Mouse (Mus musculus) testis, postnatal 10 days (tissue): ENCODE measurements around the gene Gpr183.

Experiments
- DNase-seq: peaks from one replicate; pipeline ENCODE4 v3.0.0; 2021; ENCODE audit warnings: low spot score

Gpr183 gene

DNA sequence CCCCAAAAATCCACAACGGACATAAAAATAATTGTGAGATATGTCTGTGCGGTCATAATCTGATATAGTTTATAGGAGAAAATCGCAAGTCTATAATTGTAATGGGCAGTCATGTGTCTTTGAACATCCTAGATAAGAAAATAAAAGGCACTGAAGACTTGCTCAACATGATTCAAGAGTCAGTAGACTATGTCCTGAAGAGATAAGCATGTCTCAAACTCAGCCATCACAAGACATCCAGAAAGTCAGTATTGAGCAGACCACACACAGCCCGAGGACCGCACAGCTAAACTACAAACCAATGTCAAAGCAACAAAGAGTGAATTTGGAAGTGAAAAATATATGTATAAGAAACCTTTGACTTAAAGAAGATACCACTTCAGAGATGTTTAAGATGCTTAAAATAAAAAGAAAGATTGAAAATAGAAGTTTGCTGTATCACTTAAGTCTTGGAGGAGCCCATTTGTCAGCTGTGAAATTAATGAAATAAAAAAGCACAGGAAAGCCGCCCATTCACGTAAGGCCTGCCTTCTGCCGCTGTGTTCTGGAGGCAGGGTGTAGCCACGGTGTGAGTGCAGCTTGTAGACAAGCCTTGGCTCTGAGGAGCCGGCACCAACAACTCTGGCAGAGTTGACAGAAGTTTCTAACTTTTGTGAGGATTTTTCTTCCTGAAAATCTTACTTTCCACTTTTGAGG lies 7.7 kb downstream of the Gpr183 start:
- no peak for DNase-seq

DNA sequence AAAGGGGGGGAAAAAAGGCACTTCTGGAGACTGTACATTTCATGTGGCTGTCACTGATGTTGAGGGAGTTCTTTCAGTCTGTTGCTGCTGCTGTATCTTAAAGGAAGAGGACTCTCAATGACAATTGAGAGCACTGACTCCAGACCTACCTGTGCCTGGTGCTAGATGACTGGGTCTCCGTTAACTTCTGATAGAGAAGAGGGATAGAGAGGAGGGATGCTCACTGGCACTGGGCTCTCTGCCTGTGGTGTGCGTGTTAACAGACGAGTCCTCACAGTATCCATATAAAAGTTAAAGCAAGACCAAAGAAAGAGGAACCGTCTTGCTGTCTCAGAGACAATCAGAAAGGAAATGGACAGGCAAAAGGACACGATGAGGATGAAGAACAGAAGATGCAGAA lies 8.7 kb downstream of the Gpr183 start:
- DNase-seq: no peak

- no peak for DNase-seq
Measured at GRCm38 (mm10) chr14:121955176-121955795, 9.7 kb downstream of the Gpr183 start.

- DNase-seq: no peak
Measured at GRCm38 (mm10) chr14:121954608-121955007, 10.4 kb downstream of the Gpr183 start.

GRCm38 (mm10) chr14:121954129-121954528 lies 10.9 kb downstream of the Gpr183 start:
- DNase-seq: no peak

DNA sequence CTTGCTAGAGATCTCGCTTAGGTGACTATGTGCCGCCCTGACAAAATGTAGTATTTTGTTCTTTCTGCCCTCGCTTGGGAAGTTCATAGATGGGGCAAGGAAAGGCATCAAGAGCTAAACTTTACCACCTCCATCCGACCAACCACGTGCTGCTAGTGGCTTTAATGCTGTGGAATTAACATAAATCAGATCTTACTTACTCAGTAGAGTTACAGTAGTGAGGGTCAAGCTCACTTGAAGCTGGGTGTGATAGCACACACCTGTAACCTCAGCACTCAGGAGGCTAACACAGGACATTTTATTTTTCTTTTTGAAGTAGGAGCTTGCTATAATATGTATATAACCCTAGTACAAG lies 13.0 kb downstream of the Gpr183 start:
- no peak for DNase-seq

GRCm38 (mm10) chr14:121951399-121952045 lies 13.5 kb downstream of the Gpr183 start:
- no peak for DNase-seq

GRCm38 (mm10) chr14:121949897-121950296 lies 15.1 kb downstream of the Gpr183 start:
- no peak for DNase-seq

DNA sequence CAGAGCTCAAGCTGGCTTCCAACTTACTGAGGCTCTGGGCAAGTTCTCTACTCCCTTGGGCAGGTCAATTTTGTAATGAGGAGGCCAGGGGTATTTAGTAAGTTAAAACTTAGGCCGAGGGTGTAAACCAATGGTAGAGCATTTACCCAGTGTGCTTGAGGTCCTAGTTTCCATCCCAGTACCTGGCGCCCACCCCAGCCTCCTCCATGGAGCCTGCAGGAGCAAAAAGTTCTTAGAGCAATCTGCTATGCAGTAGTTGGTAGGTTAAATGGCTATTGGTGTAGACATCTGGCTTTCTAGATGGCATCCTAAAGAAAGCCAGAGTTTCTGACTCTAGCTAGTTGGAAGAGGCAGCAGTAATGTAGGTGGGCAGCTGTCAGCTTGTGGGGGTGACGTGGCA lies 15.6 kb downstream of the Gpr183 start:
- no peak for DNase-seq

GRCm38 (mm10) chr14:121947966-121948365 lies 17.0 kb downstream of the Gpr183 start:
- no peak for DNase-seq

DNA sequence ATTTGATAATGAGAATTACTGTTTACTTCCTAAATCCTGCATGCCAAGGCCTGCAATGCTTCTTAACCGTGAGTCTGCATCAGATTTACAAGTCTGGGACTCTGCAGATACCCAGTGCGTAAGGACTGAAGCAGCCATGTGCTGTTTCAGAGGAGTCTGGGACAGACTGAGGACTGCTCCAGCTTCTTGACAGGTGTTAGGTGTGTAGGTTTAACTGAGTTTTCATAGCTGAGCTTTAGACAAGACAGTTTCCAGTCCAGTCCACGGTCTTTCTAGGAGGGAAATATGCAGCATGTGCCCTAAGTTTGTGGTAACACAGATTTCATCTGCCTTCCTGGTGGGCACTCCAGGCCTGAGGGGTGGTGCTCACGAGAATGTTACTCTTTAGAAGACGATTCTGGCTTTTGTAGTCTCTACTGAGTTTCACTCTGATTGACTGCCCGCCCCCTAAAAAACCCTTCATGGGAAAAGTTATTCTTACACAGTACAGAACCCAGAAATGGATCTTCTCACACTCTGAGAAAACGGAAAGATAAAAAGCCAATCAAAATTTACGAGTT lies 17.7 kb downstream of the Gpr183 start:
- no peak for DNase-seq

DNA sequence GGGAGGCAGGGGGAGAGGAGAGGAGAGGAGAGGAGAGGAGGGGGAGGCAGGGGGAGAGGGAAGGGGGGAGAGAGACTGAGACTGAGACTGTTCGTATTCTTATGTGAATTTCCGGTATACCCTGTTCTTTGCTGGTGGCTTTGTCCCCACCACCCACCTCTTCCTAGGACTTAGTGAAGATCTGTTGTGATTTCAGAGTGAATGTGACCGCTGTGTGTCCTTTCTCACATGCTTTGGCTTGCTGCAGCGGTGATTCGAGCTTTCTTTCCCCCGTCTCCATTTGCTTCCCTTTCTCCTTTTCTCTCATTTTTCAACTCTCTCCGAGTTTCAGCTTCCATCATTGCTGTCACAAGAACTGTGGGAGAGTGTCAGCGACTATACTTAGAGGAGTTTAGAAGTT lies 18.3 kb downstream of the Gpr183 start:
- DNase-seq: no peak

GRCm38 (mm10) chr14:121946131-121946530 lies 18.9 kb downstream of the Gpr183 start:
- no peak for DNase-seq

DNA sequence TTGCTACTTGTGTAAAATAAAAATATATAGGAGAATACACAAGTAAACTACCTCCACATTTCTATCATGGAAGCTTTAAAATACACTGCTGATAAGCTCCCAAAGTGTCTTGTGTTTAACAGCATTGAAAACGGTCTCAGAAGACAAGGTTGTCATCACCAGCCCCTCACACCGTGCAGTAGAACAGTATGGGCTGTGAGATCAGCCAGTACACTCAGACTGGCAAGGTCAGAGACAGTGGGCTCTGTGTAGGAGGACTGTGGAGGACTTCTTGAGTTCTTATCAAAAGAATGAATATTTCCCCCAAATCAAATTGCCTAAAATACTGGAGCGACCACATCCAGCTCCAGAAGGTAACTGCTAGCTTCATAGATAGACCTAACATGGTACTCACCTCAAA lies 25.4 kb downstream of the Gpr183 start:
- DNase-seq: no peak

GRCm38 (mm10) chr14:121938256-121939191 lies 26.5 kb downstream of the Gpr183 start:
- DNase-seq: no peak

DNA sequence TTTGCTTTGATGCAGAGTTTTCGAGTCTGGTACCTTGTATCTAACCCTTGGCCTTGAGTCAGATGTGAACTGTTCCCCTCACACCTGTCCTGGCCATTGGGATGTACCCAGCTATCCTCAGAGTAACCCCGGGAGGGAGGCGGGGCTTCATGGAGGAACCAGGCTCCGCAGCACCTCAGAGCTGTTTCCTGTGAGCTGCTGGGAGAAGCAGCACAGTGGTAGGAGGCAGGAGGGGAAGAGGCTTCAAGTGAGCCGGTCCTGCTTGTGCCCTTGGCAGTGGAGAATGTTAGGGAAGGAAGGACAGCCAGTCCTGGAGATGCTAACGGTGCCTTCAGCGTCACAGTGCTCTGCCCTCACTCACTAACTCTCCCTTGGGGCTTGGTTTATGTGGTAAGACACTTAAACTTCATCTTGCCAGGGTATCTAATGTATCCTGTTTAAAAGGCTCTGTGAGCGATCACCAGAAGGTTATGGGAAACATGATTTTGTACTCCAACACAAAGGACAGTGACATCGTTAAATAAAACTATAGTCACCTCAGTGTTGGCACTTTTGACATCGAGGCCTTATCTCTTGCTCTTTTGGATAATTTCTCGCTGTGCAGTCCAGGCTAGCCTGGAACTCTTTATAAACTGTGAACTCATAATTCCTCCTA lies 27.3 kb downstream of the Gpr183 start:
- no peak for DNase-seq

DNA sequence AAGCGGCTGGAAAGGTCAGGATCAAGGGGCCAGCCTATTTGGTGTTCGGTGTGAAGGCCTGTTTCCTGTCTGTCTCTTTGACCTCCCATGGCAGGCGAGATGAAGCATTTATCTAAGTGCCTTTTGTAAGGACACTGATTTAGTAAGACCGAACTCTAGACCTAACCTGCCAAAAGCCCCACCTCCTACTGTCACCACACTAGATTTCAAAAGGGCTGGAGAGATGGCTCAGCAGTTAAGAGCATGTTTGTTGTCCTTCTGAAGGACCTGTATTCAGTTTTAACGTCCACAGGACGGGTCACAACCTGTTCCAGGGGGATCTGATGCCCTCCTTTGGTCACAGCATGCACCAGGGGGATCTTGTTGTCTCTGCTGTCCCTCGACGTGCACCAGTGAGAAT lies 28.1 kb downstream of the Gpr183 start:
- no peak for DNase-seq

- no peak for DNase-seq
Measured at GRCm38 (mm10) chr14:121936356-121936755, 28.6 kb downstream of the Gpr183 start.

GRCm38 (mm10) chr14:121934597-121934946 lies 30.4 kb downstream of the Gpr183 start:
- DNase-seq: no peak

DNA sequence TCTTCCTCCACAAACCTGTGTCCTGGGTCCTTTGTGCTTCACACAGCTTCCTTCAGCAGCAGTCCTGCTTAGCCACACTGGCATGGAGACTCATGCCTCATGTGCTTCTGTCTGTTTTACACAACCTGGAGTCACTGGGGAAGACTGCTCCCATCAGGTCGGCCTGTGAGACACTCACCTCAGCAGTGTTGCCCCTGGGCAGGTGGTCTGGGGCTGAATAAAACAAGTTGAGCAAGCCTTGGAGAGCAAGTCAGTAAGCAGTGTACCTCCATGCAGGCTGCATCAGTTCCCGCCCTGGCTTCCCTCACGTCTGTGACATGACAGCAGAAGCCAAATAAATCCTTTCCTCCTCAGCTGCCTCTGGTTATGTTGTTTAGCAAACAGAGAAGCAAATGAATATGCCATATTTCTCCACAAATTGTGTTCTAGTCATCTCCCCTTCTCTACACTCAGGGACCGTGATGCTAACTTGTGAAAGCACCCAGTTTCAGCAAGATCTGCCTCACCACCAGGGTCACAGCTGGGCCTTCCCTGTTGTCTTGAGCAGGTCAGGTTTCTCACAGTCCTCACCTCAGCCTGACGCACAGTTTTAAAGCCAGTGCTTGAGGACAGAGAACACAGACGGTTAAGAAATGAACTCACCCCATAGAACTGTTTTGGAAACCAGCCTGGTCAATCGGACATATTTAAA lies 30.9 kb downstream of the Gpr183 start:
- no peak for DNase-seq

GRCm38 (mm10) chr14:121932180-121932579 lies 32.8 kb downstream of the Gpr183 start:
- no peak for DNase-seq
